In the genomic region with DNA sequence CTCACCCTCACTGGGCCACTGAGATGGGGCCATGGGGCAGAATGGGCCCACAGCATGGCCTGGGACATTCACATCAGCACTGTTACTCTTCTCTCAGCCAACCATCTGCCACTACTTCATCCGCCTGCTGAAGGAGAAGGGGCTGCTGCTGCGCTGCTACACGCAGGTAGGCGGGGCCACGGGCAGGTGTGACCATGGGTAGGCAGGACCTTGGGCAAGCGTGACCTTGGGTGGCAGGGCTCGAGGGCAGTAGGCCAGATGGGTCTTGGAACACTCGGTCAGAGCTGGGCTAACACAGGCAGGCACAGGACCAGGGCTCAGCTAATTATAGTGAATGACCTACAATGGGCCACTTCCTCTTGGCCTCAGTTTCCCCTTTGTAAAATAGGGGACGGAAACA, we compare ENCODE assay signal across 32 mouse cellular contexts. TPM values are rescaled to one million over a fixed set of nuclear protein-coding genes. Genes with fewer than 3 reads are reported as not detected.
"Had no signal": no experiment of that assay in that cellular context is flagged by ENCODE, and none has a peak within 500 bp of the region (broad histone marks: within the 10 kb centered on the region; RNA-seq: fewer than 3 reads in every experiment).

No protein-coding gene starts in this region.

- DNase-seq: gastrocnemius, postnatal 14 days; gastrocnemius, postnatal 36 days; heart, adult 11 months; heart, postnatal 14 days; heart, postnatal 36 days; kidney, adult 11 months; kidney, adult 2 months; kidney, adult 9 months; kidney, postnatal 14 days; kidney, postnatal 36 days; layer of hippocampus, adult 9-11 months; liver; liver, embryonic 13.5 days had no signal

- H3K27ac ChIP-seq: heart, adult 2 months; heart, embryonic 13.5 days; heart, embryonic 15.5 days; hindbrain, embryonic 14.5 days; kidney, embryonic 15.5 days; kidney, postnatal 0 days; left cerebral cortex, adult 2 months; limb, embryonic 10.5 days; limb, embryonic 12.5 days; liver, embryonic 13.5 days; liver, embryonic 15.5 days had no signal

- H3K27me3 ChIP-seq: heart, embryonic 13.5 days; heart, embryonic 15.5 days; kidney, embryonic 15.5 days; limb, embryonic 12.5 days; liver, embryonic 13.5 days; liver, embryonic 15.5 days had no signal

- H3K4me2 ChIP-seq: heart, embryonic 11.5 days; heart, embryonic 13.5 days; heart, embryonic 15.5 days; hindbrain, embryonic 14.5 days; kidney, embryonic 15.5 days; limb, embryonic 12.5 days; liver, embryonic 13.5 days; liver, embryonic 15.5 days had no signal

- ATAC-seq: hindbrain, embryonic 16.5 days; intestine, embryonic 16.5 days had no signal

- H3K9ac ChIP-seq: heart, embryonic 13.5 days; heart, embryonic 15.5 days; hindbrain, embryonic 14.5 days; kidney, embryonic 15.5 days; limb, embryonic 12.5 days; liver, embryonic 13.5 days; liver, embryonic 15.5 days had no signal

- H3K9me3 ChIP-seq: heart, embryonic 13.5 days; heart, embryonic 15.5 days; kidney, embryonic 15.5 days; limb, embryonic 10.5 days; limb, embryonic 12.5 days; liver, embryonic 13.5 days; liver, embryonic 15.5 days had no signal

- H3K4me3 ChIP-seq: heart, adult 2 months; heart, embryonic 13.5 days; heart, embryonic 15.5 days; kidney, embryonic 15.5 days; left cerebral cortex, adult 2 months; limb, embryonic 10.5 days; limb, embryonic 12.5 days; liver, embryonic 13.5 days; liver, embryonic 15.5 days had no signal

RNA-seq across cellular contexts. Expression of gene Ccer2, which starts 22.9 kb away (rescaled TPM):
- total RNA-seq: gastrocnemius, adult 18-20 months; gastrocnemius, postnatal 14 days; gastrocnemius, postnatal 36 days; heart, adult 2 months; heart, postnatal 14 days; heart, postnatal 36 days; hematopoietic stem cell, adult 5-6 weeks had no signal
- polyA plus RNA-seq: gonadal fat pad, adult 2 months; heart, adult 2 months; heart, embryonic 11.5 days; heart, embryonic 13.5 days; heart, embryonic 15.5 days; heart, postnatal 0 days; intestine, embryonic 14.5 days; intestine, embryonic 16.5 days; kidney, adult 2 months; kidney, embryonic 15.5 days; kidney, postnatal 0 days; large intestine, adult 2 months; limb, embryonic 10.5 days; liver, embryonic 13.5 days; liver, embryonic 15.5 days had no signal
